Mouse (Mus musculus) forebrain, embryonic 14.5 days (tissue): ENCODE results near the gene Npas3. TPM values are rescaled to one million over a fixed set of nuclear protein-coding genes. Genes with fewer than 3 reads are reported as not detected.

ENCODE experiments used
- ATAC-seq: fragments of 200-750 bp; cut with Nextera tagmentation; 2 replicates; pipeline ENCODE4 v1.8.0; 2017; ENCODE audit warnings: mild to moderate bottlenecking, moderate library complexity
- DNase-seq: peaks from one replicate; pipeline ENCODE4 v3.0.0-alpha.2; 2015; ENCODE audit warnings: low spot score
- H3K27ac ChIP-seq: fragments of 300-500 bp; sonication (generic); 2 replicates; pipeline ENCODE4 v1.5.1; 2014; ENCODE audit warnings: low read depth, mild to moderate bottlenecking, control low read depth, low read length, moderate library complexity
- H3K27me3 ChIP-seq: fragments of 300-500 bp; sonication (generic); replicated peaks from 2 replicates; pipeline ENCODE4 v1.6.1; 2014; ENCODE audit warnings: low read length, control low read depth, mixed read lengths; ENCODE audit not compliant: control insufficient read depth, insufficient read depth
- H3K36me3 ChIP-seq: fragments of 300-500 bp; sonication (generic); 2 replicates; pipeline ENCODE4 v1.6.1; 2014; ENCODE audit warnings: low read length, control low read depth; ENCODE audit not compliant: control insufficient read depth, insufficient read depth
- H3K4me1 ChIP-seq: fragments of 300-500 bp; sonication (generic); 2 replicates; pipeline ENCODE4 v1.6.1; 2014; ENCODE audit warnings: antibody characterized with exemption, low read length, control low read depth; ENCODE audit not compliant: control insufficient read depth, insufficient read depth
- H3K4me2 ChIP-seq: fragments of 300-500 bp; sonication (generic); 2 replicates; pipeline ENCODE4 v1.6.1; 2014; ENCODE audit warnings: mild to moderate bottlenecking, control low read depth, low read length
- H3K4me3 ChIP-seq: fragments of 300-500 bp; sonication (generic); 2 replicates; pipeline ENCODE4 v1.5.1; 2014; ENCODE audit warnings: low read depth, low read length, control low read depth
- H3K9ac ChIP-seq: fragments of 300-500 bp; sonication (generic); 2 replicates; pipeline ENCODE4 v1.6.1; 2014; ENCODE audit warnings: mild to moderate bottlenecking, low read length, control low read depth, moderate library complexity
- H3K9me3 ChIP-seq: fragments of 300-500 bp; sonication (generic); replicated peaks from 2 replicates; pipeline ENCODE4 v1.6.1; 2016; ENCODE audit warnings: low read length, control low read depth, mixed read lengths; ENCODE audit not compliant: control insufficient read depth
- WGBS: fragments of 180-500 bp; shearing (Covaris S2); extraction: QIAGEN DNeasy Blood & Tissue Kit; methylation state at CpG from one replicate; pipeline ENCODE4 v1.1.7; 2014; 5-methylcytosine and 5-hydroxymethylcytosine counted together
- polyA plus RNA-seq: library from polyadenylated mRNA; unstranded; fragments of >200 nt; fragmentation: Nextera tagmentation; extraction: Ambion mirVana; gene quantifications from 2 replicates; pipeline ENCODE4 v1.2.1, GENCODE M21; 2014

Npas3 gene
- polyA plus RNA-seq, 1 experiment from 2014 or later, result 12.9 TPM

GRCm38 (mm10) chr12:53722718-53723698 lies 474.5 kb downstream of the Npas3 start:
- Histone ChIP-seq H3K4me2 (no peak overlapping the region), H3K4me1 (no peaks in the 10 kb centered on the region), H3K27ac (no peak overlapping the region), H3K4me3 (no peak overlapping the region), H3K9ac (no peak overlapping the region), H3K9me3 (0 out of 2 replicates have a peak, but pooled peaks cover 3% of the 10 kb centered on the region), H3K27me3 (no peaks in the 10 kb centered on the region), H3K36me3 (no peaks in the 10 kb centered on the region)
- WGBS, result 94% methylated on average over 15 of the region's 15 CpGs
- ATAC-seq (no peak), DNase-seq (no peak)

- Histone ChIP-seq H3K9ac (no peak overlapping the region), H3K4me2 (no peak overlapping the region), H3K36me3 (no peaks in the 10 kb centered on the region), H3K9me3 (no peaks in the 10 kb centered on the region), H3K4me3 (no peak overlapping the region), H3K27me3 (no peaks in the 10 kb centered on the region), H3K4me1 (no peaks in the 10 kb centered on the region), H3K27ac (no peak overlapping the region)
- no peak for DNase-seq
- ATAC-seq, result no peak
- 96% methylated on average over 5 of the region's 5 CpGs for WGBS
Observed at GRCm38 (mm10) chr12:53729275-53729674, 480.8 kb downstream of the Npas3 start.

- WGBS, result 46% methylated on average over 16 of the region's 16 CpGs
- no peak overlapping the region for H3K4me2 ChIP-seq
- no peak for DNase-seq
- no peaks in the 10 kb centered on the region for H3K27me3 ChIP-seq
- H3K9me3 ChIP-seq, result no peaks in the 10 kb centered on the region
- no peak overlapping the region for H3K4me3 ChIP-seq
- H3K9ac ChIP-seq, result no peak overlapping the region
- H3K36me3 ChIP-seq, result no peaks in the 10 kb centered on the region
- no peaks in the 10 kb centered on the region for H3K4me1 ChIP-seq
- no peak overlapping the region for H3K27ac ChIP-seq
- no peak for ATAC-seq
Observed at GRCm38 (mm10) chr12:53738549-53739292, 490.2 kb downstream of the Npas3 start.

GRCm38 (mm10) chr12:53746653-53747052 lies 498.2 kb downstream of the Npas3 start:
- DNase-seq (no peak), ATAC-seq (no peak)
- H3K4me3 ChIP-seq, result no peak overlapping the region
- peaks cover 16% of the 10 kb centered on the region; the same call in 1 of the 2 replicates for H3K4me1 ChIP-seq
- H3K27me3 ChIP-seq, result no peaks in the 10 kb centered on the region
- no peak overlapping the region for H3K9ac ChIP-seq
- H3K9me3 ChIP-seq, result no peaks in the 10 kb centered on the region
- 71% methylated on average over 5 of the region's 5 CpGs for WGBS
- no peak overlapping the region for H3K27ac ChIP-seq
- H3K4me2 ChIP-seq, result no peak overlapping the region
- H3K36me3 ChIP-seq, result no peaks in the 10 kb centered on the region

GRCm38 (mm10) chr12:53749375-53749774 lies 500.9 kb downstream of the Npas3 start:
- no peaks in the 10 kb centered on the region for H3K36me3 ChIP-seq
- no peak overlapping the region for H3K4me3 ChIP-seq
- H3K4me1 ChIP-seq, result peaks cover 38% of the 10 kb centered on the region
- no peaks in the 10 kb centered on the region for H3K9me3 ChIP-seq
- DNase-seq, result peak; percentile 83
- H3K27me3 ChIP-seq, result no peaks in the 10 kb centered on the region
- H3K9ac ChIP-seq, result no peak overlapping the region
- peak; percentile 71 for ATAC-seq
- no peak overlapping the region for H3K4me2 ChIP-seq
- H3K27ac ChIP-seq, result no peak overlapping the region
- 36% methylated on average over 4 of the region's 4 CpGs for WGBS

- Histone ChIP-seq H3K27ac (no peak overlapping the region), H3K4me1 (peaks cover 38% of the 10 kb centered on the region)
- 25% methylated on average over 13 of the region's 13 CpGs for WGBS
Observed at GRCm38 (mm10) chr12:53752281-53753072, 504.0 kb downstream of the Npas3 start.

GRCm38 (mm10) chr12:53753368-53753937 lies 505.0 kb downstream of the Npas3 start:
- Histone ChIP-seq H3K4me3 (no peak overlapping the region), H3K4me2 (peak overlapping the region; percentile 18), H3K27ac (no peak overlapping the region), H3K36me3 (no peaks in the 10 kb centered on the region), H3K27me3 (no peaks in the 10 kb centered on the region), H3K9ac (0 out of 2 replicates have a peak overlapping the region, but pooled peaks have one; percentile 10), H3K4me1 (peaks cover 38% of the 10 kb centered on the region), H3K9me3 (no peaks in the 10 kb centered on the region)
- DNase-seq, result peak; percentile 83
- WGBS, result 6% methylated on average over 13 of the region's 13 CpGs
- peak; percentile 63 for ATAC-seq

More at GRCm38 (mm10) chr12:53752281-53753072, 504.0 kb downstream of the Npas3 start:
- H3K4me2 ChIP-seq, result no peak overlapping the region; the same call in 1 of the 2 replicates
- H3K4me3 ChIP-seq, result no peak overlapping the region
- H3K9ac ChIP-seq, result no peak overlapping the region
- peak; percentile 61 for DNase-seq
- ATAC-seq, result no peak
- H3K27me3 ChIP-seq, result no peaks in the 10 kb centered on the region
- no peaks in the 10 kb centered on the region for H3K9me3 ChIP-seq
- no peaks in the 10 kb centered on the region for H3K36me3 ChIP-seq

GRCm38 (mm10) chr12:53754236-53754635 lies 505.8 kb downstream of the Npas3 start:
- H3K9ac ChIP-seq, result no peak overlapping the region
- no peaks in the 10 kb centered on the region for H3K9me3 ChIP-seq
- WGBS, result 5% methylated on average over 7 of the region's 7 CpGs
- no peak overlapping the region for H3K27ac ChIP-seq
- H3K4me3 ChIP-seq, result no peak overlapping the region
- H3K27me3 ChIP-seq, result no peaks in the 10 kb centered on the region
- H3K4me1 ChIP-seq, result peaks cover 33% of the 10 kb centered on the region
- peak overlapping the region; percentile 18; the same call in 1 of the 2 replicates for H3K4me2 ChIP-seq
- ATAC-seq (no peak), DNase-seq (peak; percentile 49)
- no peaks in the 10 kb centered on the region for H3K36me3 ChIP-seq
